Mouse (Mus musculus): ENCODE measurements around the gene Fth1.

DNA sequence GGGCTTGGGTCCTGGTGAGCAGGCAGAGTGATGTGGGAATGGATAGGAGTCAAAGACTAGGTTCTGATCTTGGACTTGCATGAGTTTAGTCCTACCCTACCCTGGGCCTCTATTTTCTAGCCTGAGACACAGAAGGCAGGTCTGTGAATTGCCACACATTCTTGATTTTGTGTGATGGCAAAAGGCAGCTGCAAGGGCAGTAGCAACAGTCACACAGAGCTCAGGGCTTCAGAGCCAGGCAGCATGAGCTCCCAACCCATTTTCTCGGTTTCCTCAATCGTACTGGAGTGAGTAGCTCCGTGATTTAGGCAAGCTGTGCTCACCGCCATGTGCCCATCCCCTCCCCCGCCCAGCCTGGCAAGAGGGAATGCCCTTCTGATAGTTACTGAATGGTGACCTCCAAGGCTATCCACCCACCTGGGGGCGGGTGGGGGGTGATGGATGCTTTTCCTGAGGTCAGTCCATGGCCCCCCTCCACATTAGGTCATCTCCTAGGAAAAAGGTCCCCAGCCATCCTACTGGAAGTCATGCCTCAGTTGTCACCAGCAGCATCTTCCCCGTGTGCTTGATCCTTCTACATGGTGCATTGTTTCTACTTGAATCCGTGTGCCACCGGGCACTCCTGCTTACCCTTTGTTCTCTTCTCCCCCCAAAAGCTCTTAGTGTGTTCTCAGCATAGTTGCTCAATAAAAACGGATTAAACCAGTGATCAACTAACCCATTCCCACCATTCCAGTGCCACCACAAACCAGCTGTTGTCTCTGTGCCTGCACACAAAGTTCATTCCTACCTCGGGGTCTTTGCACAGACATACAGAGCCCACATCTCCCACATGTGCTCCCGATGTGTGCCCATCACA is 17.0 kb downstream of the Fth1 start:
- TF ChIP-seq CTCF (IDR thresholded peaks at IDR 0.05) = no peak
- no peak for TF ChIP-seq EP300 (IDR thresholded peaks at IDR 0.05)

Measured in lung, postnatal 0 days (tissue).